Mouse (Mus musculus): ENCODE measurements around the gene Cnot11.
A peak's percentile ranks its signal among the peaks of the same experiment; 100 is the strongest.

- TF ChIP-seq CTCF (IDR thresholded peaks at IDR 0.05) (peak; percentile 32; the same call in 1 of the 2 replicates), EP300 (IDR thresholded peaks at IDR 0.05) (no peak)
These were observed 27.1 kb downstream of the Cnot11 start for GRCm38 (mm10) chr1:39561920-39562319.

Measured in lung, postnatal 0 days (tissue).